Mouse (Mus musculus): ENCODE measurements around the gene Mlip. TPM values are rescaled to one million over a fixed set of nuclear protein-coding genes. Genes with fewer than 3 reads are reported as not detected.
"Not testable (repeated sequence)": the region's sequence is repeated elsewhere in the genome, so short reads cannot be mapped to it uniquely, and the experiment has no call there.

The Mlip gene
- polyA plus RNA-seq, 3 experiments from 2014 or later: 0.23 TPM; not detected in 2

- no peak for ATAC-seq
Observed at GRCm38 (mm10) chr9:77175870-77176269, 176.9 kb downstream of the Mlip start.

DNA sequence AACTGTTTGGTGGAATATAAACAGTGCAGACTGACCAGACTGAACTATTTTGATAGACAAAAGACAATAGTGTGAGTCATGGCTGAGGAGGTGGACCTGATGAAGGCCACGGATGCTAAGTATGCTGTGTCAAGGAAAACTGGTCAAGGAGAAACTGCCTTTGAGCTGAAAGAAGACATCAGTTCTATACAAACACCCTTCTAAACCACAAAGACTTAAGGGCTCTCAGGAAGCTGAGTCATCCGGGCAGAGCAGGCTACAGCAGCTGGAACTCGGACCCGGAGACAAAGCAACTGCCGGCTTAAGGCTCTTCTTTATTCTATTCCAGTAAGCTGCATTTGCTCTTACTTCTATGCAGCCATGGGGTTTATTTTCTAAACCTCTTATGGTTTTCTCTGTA is 180.7 kb downstream of the Mlip start:
- ATAC-seq: no peak

- ATAC-seq: no peak
Observed at GRCm38 (mm10) chr9:77165877-77166276, 186.9 kb downstream of the Mlip start.

GRCm38 (mm10) chr9:77161764-77162163 is 191.0 kb downstream of the Mlip start:
- ATAC-seq: no peak

GRCm38 (mm10) chr9:77160277-77160926 is 192.4 kb downstream of the Mlip start:
- ATAC-seq: no peak

- ATAC-seq: no peak
Observed at GRCm38 (mm10) chr9:77148518-77149257, 204.1 kb downstream of the Mlip start.

DNA sequence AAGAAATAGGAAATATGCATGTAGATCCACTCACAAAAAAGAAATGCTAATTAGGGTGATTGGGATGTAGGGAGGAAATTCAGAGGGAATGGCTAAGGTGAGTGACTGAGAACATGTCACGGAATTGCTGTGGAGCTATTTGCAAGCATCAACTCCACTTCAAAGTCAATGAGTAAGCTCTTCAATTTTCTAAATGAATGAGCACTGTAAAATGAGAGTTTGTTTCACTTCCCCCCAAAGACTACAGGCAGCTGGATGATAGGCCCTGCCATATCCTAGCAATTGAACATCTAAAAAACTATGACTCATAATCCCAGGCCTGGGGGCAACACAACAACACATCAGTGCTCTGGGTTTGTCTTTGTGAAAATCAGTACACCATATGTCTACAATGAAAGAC is 233.0 kb downstream of the Mlip start:
- no peak for ATAC-seq

DNA sequence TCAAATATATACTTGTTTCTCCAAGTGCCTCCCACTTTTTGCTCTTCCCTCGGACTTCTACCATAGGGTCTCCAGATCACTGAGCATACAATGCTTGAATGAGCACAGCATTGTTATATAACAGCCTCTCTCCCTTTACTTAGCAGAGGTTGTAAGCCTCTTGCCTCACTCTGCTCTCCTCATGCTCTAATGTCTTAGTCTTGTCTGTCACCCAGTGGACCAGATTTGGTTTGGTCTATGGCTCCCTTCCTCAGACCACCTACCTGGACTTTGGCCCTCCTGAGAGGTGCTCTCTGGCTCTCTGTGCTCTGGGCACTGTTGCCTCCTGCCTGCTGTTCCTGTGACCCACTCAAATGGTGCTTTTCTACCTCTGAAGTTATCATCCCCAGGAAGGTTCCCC is 255.9 kb downstream of the Mlip start:
- ATAC-seq: no peak

DNA sequence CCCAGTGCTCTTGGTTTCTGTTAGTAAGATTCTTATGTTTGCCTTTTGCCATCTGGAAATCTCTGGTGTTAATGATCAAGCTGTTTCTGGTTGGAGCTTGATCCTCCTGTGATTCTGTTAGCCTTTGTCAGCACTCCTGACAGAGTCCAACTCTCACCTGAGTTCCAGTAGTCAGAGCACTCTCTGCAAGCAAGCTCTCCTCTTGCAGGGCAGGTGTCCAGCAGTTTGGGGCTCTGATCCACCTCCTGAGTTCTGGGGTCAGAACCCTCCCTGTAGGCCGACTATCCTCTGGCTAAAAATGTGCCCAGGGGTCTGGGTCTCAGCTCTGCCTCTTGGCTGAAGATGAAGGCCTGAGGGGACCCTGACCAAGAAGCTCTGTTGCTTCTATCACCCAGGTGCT is 269.5 kb downstream of the Mlip start:
- ATAC-seq: not testable (repeated sequence)

- no peak for ATAC-seq
Observed at GRCm38 (mm10) chr9:77071676-77072075, 281.1 kb downstream of the Mlip start.

DNA sequence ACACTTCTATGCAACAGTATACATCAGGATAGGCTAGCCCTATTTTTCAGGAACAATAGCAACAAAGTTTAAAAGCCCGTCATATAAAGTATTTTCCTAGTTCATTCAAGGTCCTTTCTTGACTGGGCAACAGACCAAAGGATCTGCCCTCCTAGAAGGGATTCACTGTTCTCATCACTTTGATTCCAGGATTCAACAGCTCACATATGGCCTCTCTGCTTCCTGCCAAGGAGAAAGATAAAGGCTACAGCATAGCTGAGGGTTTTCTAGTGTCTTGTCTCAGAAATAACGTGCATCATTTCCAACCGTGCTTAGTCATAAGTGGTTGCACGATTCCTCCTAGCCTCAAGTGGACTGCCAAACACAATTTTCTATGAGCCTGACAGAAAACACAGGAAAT is 296.2 kb downstream of the Mlip start:
- ATAC-seq: no peak

- ATAC-seq: no peak
Observed at GRCm38 (mm10) chr9:77054426-77055193, 298.2 kb downstream of the Mlip start.

Other genes starting within 250 kb of the Mlip start
- 1 to 10 TPM; 2.3 to 4.3 (median 2.4) TPM for gene Lrrc1, start 191.9 kb upstream of the Mlip start, polyA plus RNA-seq (2017; shearing (Covaris generic))

Data from inflammation-experienced regulatory T-cells, adult 6 months (primary cell).